Mouse (Mus musculus) adrenal gland, adult (tissue): ENCODE measurements around the gene Adamts18.
A peak's percentile ranks its signal among the peaks of the same experiment; 100 is the strongest.

ENCODE experiments used
- DNase-seq, 2 experiments: peaks; one replicate each; pipeline ENCODE4 v3.0.0; 2022 to 2023; ENCODE audit warnings: low spot score in 1 of 2; ENCODE audit not compliant: inconsistent age in 2 of 2

The Adamts18 gene

DNA sequence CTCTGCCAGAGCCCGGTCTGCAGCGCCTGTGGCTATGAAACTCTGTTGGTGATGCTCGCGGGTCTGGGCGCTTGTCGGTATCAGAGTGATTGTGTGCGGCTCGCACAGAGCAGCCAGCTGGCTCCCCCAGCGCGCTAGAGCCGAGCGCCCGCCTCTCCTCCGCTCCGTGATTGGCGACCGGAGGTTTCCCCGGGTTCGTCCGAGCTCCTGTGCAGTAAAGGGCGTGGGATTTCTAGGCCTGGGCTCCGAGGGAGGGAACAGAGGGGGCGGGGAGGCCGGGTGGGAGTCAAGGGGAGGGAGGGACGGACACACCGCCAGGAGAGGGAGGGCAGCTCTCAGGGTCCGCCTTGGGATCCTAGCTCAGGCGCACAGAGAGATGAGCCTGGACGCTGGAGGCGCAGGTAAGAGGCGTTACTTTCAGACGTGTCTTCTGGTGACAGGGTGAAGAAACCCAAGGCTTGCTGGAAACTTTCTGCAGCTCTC lies at the start of gene Adamts18:
TSS of gene Adamts18 (minus strand) at position 86 of the 483 bp plus-strand sequence.
- DNase-seq, result peak in 1 of 2 experiments; percentile 20

DNA sequence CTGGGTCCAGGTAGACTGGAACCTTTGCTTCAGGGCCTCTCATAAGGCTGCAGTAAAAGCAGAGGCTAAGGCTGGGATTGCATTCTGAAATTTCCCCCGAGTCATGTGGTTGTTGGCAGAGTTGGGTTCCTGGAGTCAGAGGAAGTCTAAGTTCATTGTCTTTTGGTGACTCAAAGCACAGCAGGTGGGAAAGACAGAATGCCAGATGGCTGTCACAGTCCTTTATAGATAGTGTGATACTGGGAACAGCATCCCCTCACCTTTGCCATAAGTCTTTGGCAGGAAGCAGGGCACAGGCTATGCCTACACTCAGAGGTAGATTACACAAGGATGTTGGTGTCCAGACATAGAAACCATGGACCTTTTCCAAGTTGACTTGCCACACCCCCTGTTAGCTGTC lies 47.9 kb upstream of the Adamts18 start:
- no peak for DNase-seq

DNA sequence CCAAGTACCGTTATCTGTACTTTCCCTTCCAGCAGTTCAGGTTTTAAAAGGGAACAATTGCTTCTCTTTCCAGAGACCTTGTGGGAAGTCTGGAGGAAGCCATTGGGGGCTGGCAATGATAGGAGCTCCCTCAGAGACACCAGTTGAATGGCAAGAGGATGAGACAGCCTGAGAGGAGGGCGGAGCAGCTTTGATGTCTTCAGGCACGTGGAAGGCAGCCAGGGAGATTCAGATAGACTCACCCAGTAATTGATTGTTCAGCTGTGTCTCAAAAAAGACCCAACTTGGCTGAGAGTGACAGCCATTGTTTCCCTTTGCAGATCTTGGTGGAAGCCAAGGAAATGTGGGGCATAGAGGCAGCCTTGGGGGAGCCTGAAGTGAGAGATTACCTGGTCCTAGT lies 42.8 kb upstream of the Adamts18 start:
- DNase-seq, result no peak

DNA sequence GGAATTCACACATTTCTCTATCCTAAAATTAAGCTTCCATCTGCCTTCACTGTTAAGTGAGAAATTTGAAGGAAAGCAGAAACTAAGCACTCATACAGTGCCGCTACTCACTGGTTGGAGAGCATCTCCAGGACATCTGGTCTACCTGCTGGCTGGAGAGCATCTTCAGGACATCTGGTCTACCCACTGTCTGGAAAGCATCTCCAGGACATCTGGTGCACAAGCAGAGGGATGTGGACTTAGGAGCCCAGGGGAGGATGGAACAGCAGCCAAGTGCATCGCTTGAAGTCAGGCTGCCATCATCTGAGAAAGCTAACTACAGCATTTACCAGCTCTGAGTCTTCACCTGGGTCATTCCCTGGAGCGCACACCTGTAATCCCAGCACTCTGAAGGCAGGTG lies 38.0 kb upstream of the Adamts18 start:
- no peak for DNase-seq

DNA sequence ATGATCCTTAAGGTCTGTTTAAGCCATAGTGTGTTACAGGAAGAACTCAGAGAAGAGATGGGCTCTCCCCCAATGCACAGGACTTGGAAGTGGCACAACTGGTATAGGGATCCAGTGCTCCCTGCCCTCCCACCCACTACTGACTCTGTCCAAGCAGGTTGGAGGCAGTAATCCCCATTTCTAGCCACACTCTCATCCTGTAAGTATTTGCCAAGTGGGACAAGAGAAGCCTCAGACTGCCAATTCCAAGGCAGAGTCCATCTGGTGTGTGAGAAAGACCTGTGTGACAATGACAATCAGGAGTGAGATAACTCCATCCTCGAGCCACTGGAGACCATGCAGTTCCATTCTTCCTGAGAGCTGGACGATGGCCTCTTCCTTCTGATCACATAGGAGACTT lies 36.6 kb upstream of the Adamts18 start:
- DNase-seq, result no peak

DNA sequence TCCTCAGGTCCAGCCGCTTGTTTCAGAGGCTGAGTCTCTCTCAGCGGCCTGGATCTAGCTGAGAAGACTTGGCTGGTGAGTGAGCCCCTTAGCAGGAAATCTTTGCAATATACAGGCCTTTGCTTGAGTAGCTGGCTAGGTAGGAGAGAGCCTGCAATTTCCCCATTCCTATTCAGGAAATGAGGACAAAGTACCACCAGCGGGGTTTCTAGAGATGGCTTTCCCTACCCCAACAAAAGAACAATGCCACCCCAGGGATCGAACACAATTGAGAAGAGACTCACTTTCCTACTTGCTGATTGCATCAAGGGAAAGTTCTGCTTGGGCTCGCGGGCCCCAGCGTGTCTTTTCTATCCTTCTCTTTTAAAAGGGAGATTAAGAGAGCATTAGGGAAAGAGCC lies 35.5 kb upstream of the Adamts18 start:
- no peak for DNase-seq

DNA sequence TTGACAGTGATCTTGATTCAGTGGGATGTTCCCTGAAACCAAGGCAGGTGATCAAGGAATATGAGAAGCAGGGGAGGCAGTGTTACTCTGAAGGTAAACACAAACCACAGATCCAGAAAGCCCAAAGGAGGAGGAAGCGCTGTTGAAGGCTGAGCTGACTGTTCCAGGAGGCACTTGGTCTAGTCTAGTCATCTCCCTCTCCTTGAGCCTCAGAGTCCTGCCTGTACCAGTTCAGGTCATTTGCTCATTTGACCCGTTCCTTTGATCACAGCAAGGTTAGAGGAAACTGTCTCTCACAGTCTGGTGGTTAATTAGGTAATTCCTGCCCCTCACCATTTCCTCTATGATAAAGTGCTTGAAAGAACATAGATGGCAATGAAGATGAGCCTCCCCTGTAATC lies 34.0 kb upstream of the Adamts18 start:
- no peak for DNase-seq

DNA sequence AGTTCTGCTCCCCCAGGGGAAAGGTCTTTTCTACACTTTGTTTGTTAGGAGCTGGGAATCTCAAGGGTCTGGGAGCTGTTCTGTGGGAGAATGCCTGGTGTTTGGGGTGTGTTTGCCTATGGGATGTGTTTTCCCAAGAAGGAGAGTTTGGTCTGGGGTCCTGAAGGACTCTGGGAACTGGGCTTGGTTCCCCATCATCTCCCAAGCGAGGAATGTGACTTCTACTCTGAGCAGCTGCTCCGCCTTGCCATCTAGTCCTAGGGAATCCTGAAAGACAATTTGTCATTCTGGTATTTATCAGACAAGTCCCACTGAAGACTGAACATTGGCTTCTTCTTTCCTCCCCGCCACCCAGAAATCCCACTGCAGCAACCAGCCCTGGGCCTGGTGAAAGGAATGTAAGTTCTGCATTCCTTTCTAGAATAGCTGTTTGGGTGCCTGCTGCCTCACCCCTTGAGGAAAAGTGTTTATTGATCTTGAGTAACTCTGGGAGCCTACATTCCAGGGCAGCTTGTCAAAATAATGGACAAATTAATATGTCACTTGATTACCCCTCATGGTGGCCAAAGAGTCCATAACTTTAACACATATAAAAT lies 30.0 kb upstream of the Adamts18 start:
- no peak for DNase-seq

DNA sequence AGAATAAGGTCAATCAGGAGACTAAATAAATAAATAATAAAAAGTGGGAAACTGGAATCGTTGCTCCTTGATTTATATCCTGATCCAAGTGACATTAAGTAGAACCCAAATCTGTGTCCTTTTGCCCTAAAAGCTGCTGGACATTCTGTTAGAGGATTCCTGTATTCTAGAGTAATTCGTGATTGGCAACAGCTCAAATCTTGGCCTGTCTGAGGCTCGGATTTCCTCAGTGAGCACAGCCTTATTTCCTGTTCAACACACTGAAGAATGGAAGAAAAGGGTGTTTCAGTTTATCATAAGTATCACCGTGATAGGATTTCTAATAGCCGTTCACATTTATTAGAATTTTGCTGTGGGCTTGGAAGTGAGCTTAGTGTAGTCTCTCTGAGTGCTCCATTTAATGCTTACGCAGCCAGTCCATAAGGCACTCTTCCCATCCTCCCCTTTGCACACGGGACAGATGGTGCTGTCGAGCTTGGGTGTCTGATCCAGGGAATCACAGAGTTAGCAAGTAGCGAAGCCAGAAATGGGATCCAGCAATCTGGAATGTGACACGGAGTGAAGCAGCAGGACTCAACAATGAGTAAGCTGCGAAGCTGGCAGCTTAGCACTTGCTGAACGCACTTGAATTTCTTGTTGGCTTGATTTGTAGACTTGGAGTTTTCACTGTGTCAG lies 25.0 kb upstream of the Adamts18 start:
- DNase-seq, result no peak

DNA sequence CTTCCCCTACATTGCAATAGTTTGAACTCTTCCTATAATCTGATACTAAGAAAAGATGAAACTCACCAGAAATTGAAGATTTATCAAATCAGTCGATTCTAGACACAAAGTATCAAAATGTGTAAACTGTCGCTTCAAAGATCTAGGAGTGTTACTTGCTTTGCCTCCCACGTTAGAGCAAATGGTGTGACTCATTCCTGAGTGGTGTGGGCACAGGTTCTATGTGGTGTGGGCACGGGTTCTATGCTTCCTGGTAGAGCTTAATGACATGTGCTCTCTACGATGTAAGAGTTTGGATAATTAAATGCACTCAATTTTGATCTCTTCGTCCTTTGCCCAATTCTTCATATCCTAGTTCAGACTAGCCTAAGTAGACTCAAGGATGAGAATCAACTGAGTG lies 23.9 kb upstream of the Adamts18 start:
- DNase-seq, result no peak

DNA sequence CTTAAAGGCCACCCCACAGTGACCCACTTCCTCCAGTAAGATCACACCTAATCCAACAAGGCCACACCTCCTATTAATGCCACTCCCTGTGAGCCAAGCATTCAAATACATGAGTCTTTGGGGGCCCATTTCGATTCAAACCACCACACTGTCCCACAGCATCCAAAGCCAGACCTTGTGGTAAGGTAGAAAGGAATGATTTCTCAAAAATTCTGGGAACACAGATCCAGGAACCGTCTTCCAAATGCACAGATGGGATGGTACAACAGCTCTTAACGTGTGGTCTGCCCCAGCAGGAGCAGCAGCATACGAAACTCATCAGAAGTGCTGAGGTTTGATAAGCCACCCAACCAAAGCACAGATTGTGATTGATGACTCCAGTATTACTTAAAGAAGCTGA lies 18.0 kb upstream of the Adamts18 start:
- DNase-seq, result no peak

DNA sequence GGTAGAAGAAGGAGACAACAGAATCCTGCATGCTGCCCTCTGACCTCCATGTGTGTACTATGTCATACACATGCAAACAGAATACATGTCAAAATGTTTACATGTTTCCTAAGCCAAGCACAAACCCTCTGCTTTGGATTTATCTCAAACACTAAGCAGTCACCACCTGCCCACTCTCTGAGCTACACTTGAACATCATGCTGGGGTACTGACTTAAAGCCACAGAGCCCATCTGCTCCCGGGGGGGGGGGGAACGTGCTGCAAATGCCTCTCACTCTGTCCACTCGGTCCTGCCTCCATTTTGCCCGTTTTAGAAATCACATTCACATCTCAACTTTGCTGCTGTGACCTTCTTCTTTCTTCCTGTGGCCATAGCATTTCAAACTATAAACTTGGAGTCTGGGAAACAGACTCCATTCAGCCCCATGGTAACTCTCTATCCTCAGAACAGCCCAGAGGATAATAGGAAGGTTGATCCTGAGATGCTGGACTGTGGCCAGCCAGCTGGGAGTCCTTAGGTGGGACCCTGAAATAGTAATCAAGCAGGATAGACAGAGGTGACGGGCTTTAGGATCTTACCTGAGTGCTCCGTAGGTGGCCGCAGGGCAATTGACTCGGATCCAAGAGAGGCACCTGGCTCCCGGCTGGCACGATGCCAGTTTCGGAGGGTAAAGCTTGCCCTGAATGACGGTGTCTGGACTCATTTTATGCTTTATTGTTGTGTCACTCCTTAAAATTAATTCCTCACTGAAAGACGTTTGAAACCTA lies 17.0 kb upstream of the Adamts18 start:
- no peak for DNase-seq

DNA sequence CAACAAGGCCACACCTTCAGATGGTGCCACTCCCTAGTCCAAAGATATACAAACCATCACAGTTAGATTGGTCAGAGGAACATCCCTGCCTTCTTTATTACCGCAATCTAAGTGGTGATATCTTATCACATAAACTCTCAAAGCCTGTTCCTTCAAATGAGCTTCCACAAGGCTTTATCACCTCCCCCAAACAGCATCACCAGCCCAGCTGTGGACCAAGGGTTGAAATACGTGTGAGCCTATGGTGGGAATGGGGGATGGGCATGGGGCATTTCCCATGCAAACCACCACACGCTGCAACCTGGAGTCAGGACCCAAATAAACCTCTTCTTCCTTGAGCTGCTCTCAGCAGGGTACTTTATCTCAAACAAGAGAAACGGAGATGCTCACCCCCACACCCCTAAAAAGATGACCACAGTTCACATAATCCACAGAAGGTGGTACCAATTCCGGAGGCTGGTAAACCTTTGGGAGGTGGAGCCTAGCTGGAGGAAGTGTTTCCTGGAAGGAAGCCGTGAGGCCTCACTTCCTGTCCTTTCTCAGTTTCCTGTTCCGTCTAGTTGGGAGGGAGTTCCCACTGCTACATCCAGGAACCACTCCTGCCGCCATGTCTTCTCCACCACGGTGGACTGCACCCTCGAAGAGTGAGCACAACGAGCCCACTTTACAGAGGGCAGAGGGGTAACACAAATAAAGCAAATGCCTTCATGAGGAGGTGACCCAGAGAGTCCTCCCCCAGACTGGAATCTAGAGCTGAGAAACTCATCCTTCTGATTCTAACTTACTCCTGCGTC lies 11.5 kb upstream of the Adamts18 start:
- DNase-seq, result no peak

DNA sequence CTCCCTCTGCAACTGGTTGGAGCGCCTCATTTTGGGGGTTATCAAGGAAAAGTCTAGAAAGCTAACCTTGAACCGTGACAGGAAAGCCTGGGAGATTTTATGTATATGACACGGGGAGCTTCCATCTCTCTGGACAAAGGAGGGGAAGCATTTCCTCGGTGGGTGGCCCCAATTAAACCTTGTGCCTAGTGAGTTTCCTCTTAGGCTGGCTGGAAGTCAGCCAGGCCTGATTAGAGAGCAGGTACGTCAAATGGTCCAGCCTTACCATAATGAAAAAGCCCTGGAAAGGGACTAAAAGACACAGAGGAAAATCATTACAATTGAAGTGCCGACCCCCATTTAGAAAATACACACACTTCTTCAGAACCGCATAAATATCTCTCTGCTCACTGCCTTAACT lies 10.3 kb upstream of the Adamts18 start:
- no peak for DNase-seq

DNA sequence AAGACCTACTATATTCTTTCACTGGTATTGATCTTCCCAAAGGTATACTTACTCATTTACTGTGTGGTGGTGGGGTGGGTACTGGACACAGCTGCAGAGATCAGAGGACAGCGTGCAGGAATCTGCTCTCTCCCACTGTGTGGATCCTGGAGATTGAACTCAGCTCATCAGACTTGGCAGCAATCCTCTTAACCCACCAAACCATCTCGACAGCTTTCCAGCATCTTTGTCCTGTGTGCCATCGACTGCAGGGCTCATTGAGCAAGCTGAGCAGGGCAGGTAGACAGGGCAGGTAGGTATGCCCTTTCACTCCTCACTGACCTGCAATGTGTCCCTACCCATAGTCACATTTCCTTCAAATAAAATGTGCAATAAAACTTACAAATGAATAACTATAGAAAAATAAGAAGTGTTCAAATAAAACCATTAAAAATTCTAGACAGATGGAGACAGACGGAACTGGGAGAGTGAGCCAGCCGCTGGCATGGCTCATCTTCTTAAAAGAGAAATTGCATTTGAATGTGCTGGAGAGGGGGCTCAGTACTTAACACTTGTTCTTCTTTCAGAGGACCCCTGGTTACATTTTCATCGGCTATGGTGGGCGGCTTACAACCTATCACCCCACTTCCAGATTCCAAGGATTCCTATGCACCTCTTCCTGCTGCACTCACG lies 6.2 kb upstream of the Adamts18 start:
- DNase-seq, result no peak

DNA sequence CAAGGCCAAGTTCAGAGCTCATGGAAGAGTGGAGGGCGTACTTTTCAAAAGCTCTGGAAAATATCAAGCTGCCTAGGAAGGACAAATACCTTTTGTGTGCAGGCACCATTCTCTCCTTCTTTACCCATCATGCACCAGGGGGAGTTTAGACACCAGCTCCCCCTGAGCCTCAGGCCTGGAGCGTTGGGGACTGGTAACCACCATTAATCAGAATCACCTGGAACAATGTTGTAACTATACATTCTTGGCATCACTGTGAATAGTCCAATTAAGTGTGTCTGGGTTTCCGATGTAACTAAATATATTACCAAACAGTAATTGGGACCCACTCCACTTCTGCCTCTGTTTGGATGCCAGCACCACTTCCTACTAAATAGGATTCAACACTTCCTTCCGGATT lies 5.2 kb upstream of the Adamts18 start:
- DNase-seq, result no peak

DNA sequence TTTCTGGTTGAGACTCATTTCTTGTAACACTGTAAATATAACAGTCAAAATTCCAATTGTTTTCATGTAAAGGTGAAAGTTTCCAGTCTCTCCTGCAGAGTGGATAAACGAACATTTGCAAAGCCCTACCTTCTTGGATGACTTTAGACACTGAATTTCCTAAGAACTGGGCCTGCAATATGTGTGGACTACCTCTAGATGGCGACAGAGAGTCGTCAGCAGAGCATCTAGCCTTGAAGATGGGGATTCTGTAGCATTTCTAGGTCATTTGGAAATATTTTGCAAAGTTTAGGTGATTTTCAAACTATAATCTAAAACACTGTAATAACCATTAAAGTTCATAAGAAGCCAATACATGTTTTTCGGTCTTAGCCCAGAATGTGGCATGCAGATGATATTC lies 3.1 kb upstream of the Adamts18 start:
- DNase-seq, result no peak

DNA sequence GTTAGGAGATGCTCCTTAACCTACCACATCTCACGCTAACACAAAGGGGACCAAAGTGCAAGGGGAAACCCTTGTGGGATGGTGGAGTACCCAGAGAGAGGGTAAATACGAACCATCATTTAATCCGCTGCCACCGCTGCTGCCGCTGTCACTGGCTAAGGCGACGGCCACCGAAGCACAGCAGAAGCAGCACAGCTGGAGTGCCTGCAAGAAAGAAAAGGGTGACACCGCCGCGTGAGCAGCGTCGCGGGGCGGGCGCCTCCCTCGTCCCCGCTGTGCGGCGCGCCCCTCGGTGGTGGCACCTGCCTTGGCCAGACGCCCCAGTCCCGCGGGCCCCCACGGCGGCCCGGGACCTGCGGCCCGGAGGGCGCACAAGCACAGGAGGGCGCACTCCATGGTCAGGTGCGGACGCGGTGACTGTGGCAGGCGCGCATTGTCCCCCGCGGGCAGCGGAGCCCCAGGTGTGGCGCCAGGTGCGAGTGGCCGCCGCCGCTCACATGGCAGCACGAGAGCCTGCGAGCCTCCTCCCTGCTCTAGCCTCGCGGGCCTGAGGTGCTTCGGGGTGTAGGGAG lies 371 bp downstream of the Adamts18 start:
- DNase-seq, result no peak

DNA sequence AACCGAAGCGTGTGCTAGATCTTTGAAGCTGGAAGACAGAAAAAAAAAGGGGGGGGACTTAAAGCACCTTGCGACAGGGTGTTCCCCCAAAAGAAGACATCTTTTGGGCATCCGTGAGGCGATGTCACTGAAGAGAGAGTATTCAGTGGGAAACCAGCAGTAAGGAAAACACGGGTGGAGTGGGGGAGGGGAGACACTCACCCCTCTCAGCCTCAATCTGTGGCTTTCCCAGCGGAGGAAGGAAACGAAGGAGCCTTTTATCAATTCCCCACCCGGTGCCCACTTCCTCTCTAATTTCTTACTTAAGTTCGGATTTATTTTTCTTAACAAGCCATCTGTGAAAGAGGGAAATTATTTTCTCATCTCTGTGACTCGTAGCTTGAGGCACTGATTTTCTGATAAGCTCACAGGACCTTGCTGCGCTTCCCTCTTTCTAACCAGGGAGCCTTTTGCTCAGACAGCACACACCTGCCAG lies 895 bp downstream of the Adamts18 start:
- DNase-seq, result no peak

DNA sequence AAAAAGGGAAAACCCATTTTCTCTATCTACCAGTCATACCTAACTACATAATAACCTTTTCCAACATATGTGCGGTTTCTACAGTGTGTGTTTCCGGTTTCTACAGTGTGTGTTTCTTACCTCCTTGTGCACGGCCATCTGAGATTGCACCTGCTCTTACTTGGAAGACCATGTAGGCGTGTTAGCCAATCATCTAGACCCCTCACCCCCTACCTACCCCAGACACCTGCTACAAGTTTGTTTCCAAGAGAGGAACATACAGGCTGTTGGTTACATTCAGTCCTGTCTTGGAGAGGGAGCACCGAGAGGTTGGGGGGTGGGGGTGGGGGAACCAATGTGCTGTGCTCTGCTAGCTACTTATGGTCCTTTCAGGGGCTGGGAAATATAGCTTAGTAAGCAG lies 1.9 kb downstream of the Adamts18 start:
- no peak for DNase-seq
